Mouse (Mus musculus) mesoderm, embryonic 11.5 days (tissue): ENCODE measurements around the gene Ccn1.
A peak's percentile ranks its signal among the peaks of the same experiment; 100 is the strongest.

ENCODE experiments used
- DNase-seq: peaks from one replicate; pipeline ENCODE4 v3.0.0-alpha.2; 2012; ENCODE audit warnings: low read depth, low spot score

The Ccn1 gene

DNA sequence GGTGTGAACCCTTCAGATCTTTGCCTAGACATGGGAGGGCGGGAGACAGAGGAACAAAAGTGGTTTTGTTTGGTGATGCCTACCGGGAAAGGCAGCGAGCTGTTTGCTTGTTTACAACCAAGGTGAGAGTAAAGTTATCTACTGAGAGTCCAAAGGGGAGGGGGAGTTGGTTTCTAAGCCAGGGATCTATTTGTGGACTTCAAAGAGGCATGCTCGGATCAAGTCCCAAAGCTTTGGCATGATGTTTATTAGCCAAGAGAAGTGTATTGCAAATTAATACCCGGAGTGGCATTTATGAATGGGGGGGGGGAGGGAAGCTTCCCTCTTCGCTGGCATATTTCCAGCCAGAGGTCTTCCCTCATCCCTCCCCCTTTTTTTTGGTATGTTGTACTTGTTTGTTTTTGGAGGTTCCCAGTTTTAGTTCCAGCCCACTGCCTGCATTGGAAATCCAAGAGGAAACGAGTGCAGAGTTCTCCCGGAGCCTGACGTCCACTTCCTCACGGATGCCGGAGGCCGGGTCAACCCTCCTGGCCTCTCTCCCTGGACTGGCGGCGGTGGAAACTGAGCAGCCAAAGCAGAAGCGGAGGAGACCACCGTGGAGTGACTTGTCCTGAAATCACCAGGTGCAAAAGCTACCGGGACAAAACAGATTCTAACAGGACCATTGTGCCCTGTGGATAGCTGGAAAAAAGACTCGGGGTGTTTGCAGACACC lies 674 bp upstream of the Ccn1 start:
- DNase-seq, result no peak

- no peak for DNase-seq
Observed at GRCm38 (mm10) chr3:145648991-145649851, 560 bp downstream of the Ccn1 start.

DNA sequence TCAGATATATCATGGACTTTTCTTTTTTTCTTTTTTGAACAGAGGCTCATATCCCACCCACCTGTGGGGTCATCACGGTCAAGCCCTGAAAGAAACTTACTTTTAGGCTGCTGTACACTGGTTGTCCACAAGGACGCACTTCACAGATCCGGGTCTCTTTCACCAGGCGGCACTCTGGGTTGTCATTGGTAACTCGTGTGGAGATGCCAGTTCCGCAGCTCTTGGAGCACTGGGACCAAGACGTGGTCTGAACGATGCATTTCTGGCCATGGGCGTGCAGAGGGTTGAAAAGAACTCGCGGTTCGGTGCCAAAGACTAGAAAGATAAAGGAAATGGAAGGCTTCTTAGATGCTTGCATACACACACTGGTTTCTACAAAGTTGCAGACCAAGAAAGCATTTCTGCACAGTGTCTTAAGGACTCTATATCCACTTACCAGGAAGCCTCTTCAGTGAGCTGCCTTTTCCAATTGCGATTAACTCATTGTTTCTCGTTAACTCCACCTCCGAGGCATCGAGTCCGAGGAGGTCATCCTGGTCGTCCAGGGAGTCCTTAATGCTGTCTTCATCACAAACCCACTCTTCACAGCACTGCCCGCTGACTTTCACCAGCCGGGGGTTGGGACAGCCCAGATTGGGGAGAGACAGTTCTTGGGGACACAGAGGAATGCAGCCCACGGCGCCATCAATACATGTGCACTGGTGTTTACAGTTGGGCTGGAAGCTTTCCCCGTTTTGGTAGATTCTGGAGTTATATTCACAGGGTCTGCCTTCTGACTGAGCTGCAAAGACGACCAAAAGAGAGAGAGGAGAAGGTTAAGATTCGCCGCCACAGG lies 1.5 kb downstream of the Ccn1 start:
- DNase-seq, result peak; percentile 77

DNA sequence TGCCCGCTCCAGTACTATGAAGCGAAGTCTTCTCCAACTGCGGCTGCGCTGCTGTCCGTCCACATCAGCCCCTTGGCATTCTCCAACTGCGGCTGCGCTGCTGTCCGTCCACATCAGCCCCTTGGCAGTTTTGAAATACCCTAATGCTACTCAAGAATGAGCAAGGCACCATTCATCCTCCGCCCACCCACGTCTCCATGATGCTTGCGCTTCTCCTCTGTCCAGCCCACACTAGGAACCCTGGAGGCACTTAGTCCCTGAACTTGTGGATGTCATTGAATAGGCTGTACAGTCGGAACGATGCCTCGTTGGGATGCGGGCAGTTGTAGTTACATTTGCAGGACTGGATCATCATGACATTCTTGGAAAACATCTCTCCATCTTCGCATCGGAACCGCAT lies 2.4 kb downstream of the Ccn1 start:
- DNase-seq, result no peak

DNA sequence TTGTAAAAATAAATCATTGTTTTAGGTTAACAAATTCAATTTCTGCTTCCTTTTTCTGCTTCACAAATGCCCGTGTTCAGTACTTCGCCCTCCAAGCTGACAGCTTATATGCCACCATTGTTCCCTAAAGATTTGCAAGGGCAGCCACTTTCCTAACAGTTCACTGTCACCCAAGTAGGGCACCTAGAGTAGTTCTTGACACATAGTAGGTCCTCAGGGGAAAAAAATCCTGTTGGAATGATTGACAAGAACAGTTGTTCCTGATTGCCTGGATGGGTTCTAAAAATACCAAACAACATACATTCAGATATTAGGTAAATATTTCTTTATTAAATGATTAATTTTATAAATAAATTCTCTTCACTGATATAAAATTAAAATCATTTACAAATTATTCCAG lies 3.1 kb downstream of the Ccn1 start:
- no peak for DNase-seq

DNA sequence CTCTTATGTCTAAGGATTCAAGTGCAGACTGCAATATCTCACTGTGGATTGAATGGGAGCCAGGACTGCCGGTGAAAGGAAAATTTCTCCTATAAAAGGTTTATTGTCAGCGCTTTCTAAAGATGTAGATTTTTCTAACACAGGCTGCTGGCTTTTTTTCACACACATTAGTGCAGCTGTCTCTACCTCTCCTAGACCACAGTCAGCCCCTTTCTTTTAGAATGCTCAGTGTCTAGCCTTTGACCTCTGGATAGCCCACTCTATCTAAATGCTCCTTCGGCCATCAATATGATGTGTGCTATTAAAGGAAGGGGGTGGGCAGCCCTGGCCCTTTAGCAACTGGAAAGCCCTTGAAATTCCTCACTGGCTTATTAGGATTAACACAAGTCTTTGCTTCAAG lies 3.8 kb downstream of the Ccn1 start:
- DNase-seq, result peak; percentile 68

GRCm38 (mm10) chr3:145645463-145645862 lies 4.3 kb downstream of the Ccn1 start:
- DNase-seq, result no peak

DNA sequence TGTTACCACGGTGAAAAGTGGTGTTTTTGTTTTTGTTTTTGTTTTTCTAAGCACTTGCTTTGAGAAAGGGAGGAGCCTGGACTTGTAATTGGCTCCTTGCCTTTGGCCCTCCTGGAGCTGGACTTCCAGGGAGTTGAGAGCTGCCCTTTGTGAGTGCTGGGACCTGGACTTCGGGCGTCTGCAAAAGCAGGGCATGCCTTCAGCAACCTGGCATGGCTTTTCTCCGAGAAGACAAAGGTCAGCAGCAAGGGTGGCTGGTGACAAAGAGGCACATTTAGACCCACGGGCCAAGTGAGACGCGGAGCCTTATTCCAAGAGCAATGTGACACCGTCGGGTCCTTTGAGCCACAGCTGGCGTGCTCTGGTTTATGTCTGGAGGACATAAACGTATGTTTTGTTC lies 6.9 kb downstream of the Ccn1 start:
- no peak for DNase-seq

DNA sequence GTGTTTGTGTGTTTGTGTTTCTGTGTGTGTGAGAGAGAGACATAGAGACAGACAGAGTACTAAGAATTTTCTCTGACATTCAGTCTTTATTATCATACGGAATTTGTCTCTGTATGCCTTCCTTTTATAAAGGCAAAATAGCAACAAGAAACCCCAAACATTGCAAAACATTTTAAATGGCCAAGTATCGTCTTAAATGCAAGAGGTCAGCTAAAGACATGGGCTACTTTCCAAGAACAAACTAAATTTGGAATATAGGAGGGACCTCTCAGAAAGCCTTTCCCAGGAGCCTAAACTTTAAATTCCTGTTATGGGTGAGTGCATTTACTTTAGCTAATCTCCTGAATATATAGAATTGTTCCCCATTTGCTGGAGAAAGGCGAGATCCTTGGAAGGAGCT lies 7.9 kb downstream of the Ccn1 start:
- DNase-seq, result no peak

DNA sequence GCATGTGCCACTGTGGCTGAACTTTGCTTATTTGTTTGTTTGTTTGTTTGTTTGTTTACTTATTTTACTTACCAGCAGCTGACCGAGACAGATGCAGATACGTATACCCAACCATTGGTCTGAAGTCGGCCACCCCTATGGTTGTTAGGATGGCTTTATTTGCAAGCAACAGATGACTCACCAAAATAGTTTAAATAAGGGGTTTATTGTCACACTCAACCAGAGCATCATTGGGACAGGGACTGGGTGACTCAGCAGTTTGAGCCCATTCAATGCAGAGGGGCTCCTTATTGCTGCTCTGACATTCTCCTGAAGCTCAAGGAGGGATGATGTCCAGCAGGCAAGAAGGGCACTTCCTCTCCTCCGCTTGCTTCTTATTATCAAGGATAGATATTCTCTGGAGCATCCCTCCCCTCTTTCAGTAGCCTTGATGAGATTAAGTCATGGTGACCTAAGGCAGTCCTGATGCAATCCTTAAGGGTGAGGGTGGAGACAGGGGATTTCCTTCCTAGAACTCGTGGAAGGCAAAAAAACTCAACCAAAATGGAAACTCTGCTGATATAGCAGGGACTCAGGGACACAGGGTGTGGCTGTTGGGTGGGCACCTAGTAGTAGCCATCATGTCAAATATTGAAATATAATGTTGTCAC lies 8.6 kb downstream of the Ccn1 start:
- DNase-seq, result no peak

- no peak for DNase-seq
Observed at GRCm38 (mm10) chr3:145640583-145640982, 9.2 kb downstream of the Ccn1 start.

DNA sequence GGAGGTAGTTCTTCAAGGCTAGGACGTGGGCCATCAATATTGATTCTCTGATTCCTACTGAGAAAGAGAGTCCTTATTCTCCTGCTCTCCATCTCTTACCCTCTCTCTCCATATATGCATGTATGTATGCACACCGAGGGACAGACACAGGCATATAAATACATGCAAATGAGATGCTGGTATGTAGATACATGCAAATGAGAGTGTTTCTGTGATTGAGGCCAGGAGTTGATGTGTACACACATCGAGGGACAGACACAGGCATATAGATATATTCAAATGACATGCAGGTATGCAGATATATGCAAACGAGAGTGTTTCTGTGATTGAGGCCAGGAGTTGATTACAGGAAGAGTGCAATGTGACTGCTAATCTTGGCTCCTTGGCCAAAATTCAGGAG lies 9.6 kb downstream of the Ccn1 start:
- no peak for DNase-seq

DNA sequence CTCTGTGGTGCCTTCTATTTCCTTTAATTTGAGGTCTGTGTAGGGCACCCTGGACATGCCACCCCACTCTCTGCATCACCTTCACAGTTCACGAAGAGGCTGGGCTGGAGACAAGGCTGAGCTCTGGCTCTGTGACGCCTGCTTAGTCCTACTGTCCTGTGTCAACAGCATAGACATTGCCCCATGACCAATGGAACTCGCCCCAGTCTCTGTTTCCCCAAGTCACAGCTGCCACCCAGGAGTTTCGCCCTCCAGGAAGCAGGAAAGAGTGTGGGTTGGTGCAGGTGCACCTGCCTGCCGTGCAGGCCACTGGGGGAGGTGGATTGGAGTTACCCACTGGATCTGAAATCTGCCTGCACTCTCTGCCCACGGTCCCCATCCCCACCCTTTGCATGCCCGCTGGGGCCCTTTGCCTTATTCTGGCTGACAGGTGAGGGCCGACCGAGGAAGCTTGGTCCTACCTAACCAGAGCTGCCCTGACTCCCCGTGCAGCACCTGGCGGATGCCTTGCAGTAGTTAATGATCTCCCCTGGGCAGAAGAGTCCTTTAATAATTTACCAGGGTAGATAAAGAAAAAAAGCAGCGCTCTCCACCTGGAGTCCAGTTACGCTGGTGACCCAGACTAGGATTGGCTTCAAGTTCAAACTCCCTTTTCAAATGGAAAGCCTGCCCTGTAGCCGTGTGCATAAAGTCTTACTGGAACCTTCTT lies 15.6 kb downstream of the Ccn1 start:
- DNase-seq, result no peak

DNA sequence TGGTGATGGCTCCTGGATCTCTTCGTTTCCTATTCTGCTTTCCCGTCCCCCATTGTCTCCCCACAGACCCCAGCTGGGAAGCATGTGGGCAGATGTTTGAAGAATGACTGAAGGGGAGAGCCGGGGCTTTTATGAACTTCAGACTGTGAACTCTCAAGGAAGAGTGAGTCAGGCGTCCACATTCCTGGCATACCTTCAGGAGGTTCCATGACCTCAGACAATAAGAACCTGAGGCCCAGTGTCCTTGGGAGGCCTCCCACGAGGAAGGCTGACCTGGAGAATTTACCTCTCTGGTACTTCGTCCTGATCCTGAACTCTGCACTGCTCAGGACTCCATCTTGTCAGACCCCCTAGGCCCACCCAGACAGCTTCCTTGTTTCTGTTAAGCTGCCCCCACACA lies 16.9 kb downstream of the Ccn1 start:
- no peak for DNase-seq

GRCm38 (mm10) chr3:145628643-145629042 lies 21.1 kb downstream of the Ccn1 start:
- DNase-seq, result no peak

DNA sequence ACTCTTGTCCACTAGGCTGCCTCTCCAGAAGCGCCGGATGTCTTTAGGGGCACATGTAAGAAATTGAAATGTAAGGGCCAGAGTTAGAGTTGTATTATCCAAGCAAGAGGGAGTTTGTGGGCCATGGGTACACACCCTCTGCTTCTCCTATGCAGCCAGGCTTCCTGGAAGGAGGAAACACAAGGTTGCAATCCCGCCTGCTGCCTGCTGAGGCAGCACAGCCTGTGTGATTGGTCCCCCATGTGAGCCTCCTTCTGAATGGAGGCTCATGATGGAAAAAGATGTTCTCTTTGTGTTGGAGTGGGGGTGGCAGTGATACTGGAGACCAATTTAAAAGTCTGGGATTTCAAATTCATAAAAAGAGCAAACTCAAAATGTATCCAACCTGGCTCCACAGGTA lies 22.0 kb downstream of the Ccn1 start:
- no peak for DNase-seq

- no peak for DNase-seq
Observed at GRCm38 (mm10) chr3:145626063-145626462, 23.7 kb downstream of the Ccn1 start.

- no peak for DNase-seq
Observed at GRCm38 (mm10) chr3:145625546-145625945, 24.2 kb downstream of the Ccn1 start.

GRCm38 (mm10) chr3:145624786-145625185 lies 25.0 kb downstream of the Ccn1 start:
- DNase-seq, result no peak

DNA sequence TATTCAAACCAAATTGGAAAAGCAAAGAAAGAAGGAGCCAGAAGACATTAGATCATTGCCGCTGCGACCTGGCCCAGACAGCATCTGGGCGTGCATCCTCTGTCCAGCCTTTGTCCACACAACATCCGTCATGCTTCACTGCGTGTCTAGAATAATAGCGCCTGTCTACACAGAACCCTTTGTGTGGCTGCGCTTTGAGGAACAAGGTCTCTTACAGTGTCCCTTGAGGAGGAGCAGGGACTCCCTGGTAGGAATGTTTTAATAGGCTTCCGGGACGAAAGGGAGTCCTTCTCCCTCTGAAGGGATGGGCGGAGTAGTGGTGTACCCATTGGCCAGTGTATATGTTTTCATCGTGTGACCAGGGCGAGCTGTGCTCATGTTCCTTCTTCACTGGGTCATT lies 26.7 kb downstream of the Ccn1 start:
- DNase-seq, result no peak

DNA sequence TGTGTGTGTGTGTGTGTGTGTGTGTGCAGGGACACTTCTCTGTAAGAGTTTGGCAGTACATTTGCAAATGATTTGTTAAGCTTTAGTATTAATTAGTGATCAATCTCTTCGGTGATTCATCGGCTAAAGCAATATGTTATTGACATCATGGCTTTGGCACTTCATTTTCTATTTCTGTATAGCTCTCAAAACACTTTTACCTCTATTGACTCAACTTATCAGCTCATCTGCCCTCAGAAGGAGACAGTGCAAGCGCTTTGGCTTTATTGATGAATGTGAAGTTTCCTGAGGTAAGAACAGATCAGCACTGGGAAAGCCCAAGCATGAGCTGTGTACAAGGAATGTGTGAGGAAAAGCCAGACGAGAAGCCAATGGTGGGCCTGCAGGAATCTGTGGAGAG lies 28.6 kb downstream of the Ccn1 start:
- DNase-seq, result no peak
